Mouse (Mus musculus) thymus, adult 2 months (tissue): Measurements from ENCODE around the gene Slc25a54. TPM values are rescaled to one million over a fixed set of nuclear protein-coding genes. Genes with fewer than 3 reads are reported as not detected.

Source experiments
- DNase-seq: peaks from one replicate; pipeline ENCODE4 v3.0.0; 2021
- H3K27ac ChIP-seq: fragments of 200-500 bp; 2 replicates; pipeline ENCODE4 v1.5.1; 2012; ENCODE audit warnings: low read length, control low read depth; ENCODE audit not compliant: control insufficient read depth, insufficient read depth
- H3K27me3 ChIP-seq: fragments of 200-500 bp; 2 replicates; pipeline ENCODE4 v1.6.1; 2012; ENCODE audit warnings: mild to moderate bottlenecking, low read length, moderate library complexity, mixed read lengths; ENCODE audit not compliant: control insufficient read depth, insufficient read depth
- H3K36me3 ChIP-seq: fragments of 200-500 bp; 2 replicates; pipeline ENCODE4 v1.6.1; 2012; ENCODE audit warnings: mild to moderate bottlenecking, low read length, moderate library complexity; ENCODE audit not compliant: control insufficient read depth, insufficient read depth
- H3K4me1 ChIP-seq: fragments of 200-500 bp; replicated peaks from 2 replicates; pipeline ENCODE4 v1.6.1; 2012; ENCODE audit warnings: low read length; ENCODE audit not compliant: control insufficient read depth, insufficient read depth
- H3K4me3 ChIP-seq: fragments of 200-500 bp; 2 replicates; pipeline ENCODE4 v1.5.1; 2012; ENCODE audit warnings: mild to moderate bottlenecking, low read length, control low read depth, moderate library complexity; ENCODE audit not compliant: control insufficient read depth, insufficient read depth
- CTCF ChIP-seq: fragments of 200-500 bp; IDR thresholded peaks from 2 replicates; pipeline ENCODE4 v1.5.1; 2012; ENCODE audit warnings: mild to moderate bottlenecking, control low read depth, low read length, moderate library complexity, borderline replicate concordance; ENCODE audit not compliant: control insufficient read depth, poor library complexity, insufficient read depth; ENCODE audit errors: extremely low read depth
- POLR2A ChIP-seq: fragments of 200-500 bp; IDR thresholded peaks from 2 replicates; pipeline ENCODE4 v1.6.1; 2012; ENCODE audit warnings: mild to moderate bottlenecking, low read length, control low read depth, moderate library complexity; ENCODE audit not compliant: control insufficient read depth, poor library complexity, insufficient read depth; ENCODE audit errors: extremely low read depth
- WGBS: fragments of 180-500 bp; shearing (Covaris S2); methylation state at CpG from one replicate; pipeline ENCODE4 v1.1.7; 2018; 5-methylcytosine and 5-hydroxymethylcytosine counted together
- polyA plus RNA-seq: library from polyadenylated mRNA; depleted of rRNA; stranded (reverse); fragments of >200 nt; gene quantifications from 2 replicates; pipeline ENCODE4 v1.2.3, GENCODE M21; 2012

Slc25a54 gene
- polyA plus RNA-seq, 1 experiment = not detected

DNA sequence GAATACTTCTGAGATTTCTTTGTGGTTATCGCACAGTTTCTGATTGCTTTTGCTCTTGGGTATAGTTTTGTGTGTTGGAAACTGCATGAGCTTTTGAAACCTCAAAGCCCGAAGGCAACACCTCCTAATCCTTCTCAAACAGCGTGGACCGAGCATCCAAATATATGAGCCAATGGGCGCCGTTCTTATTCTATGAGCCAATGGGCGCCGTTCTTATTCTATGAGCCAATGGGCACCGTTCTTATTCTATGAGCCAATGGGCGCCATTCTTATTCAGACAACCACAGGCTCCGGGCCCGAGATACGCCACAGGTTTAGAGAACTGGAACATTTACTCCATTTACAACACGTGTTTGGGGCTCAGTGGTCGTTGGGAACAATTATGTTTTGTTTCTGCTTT, 53.8 kb downstream of the Slc25a54 start:
- TF ChIP-seq POLR2A (no peak), CTCF (no peak)
- WGBS = 98% methylated on average over 15 of the region's 15 CpGs
- Histone ChIP-seq H3K4me1 (no peaks in the 10 kb centered on the region), H3K4me3 (no peak overlapping the region), H3K27ac (no peak overlapping the region), H3K27me3 (no peaks in the 10 kb centered on the region), H3K36me3 (no peaks in the 10 kb centered on the region)
- DNase-seq = no peak

DNA sequence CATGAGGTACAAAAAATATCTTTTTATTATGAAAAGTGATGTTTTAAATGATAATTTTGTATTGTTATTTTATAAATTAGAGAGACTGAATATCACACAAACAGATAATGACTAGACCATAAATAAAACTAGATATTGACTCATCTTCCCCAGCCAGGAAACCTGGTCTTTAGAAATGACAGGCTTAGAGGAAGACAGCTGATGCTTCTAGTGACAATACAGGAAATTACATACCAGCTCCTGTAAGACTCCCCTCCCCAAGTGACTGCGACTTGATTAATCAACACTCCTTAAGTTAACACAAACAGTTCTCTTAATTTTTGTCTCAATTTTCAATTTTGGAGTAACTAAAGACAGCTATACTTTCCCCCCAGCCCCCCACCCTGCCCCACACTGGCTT, 55.1 kb downstream of the Slc25a54 start:
- no peak overlapping the region for H3K27ac ChIP-seq
- DNase-seq = no peak
- no peak for TF ChIP-seq POLR2A
- TF ChIP-seq CTCF = no peak
- no peaks in the 10 kb centered on the region for H3K36me3 ChIP-seq
- no peaks in the 10 kb centered on the region for H3K27me3 ChIP-seq
- H3K4me3 ChIP-seq = no peak overlapping the region
- 64% methylated on average over 1 of the region's 1 CpGs for WGBS
- H3K4me1 ChIP-seq = no peaks in the 10 kb centered on the region

DNA sequence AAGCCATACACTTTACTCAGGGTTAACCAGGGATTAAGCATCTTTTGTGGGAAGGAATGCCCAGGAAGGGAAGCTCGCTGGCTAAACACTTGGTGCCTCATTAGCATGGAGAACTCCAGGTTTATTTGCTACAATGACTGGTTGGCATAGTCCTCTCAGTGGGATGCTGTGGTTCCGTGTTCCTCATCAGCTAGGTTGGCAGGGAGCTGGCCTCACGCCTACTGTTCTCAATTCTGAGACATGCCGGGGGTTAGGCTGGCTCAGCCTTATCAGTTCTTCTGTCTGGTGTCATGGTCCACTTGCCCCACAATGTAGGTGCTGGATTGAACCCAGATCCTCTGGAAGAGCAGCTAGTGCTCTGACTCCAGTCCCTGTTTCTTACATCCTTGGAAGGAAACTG, 72.3 kb downstream of the Slc25a54 start:
- 93% methylated on average over 4 of the region's 4 CpGs for WGBS
- TF ChIP-seq CTCF (no peak), POLR2A (no peak)
- DNase-seq = no peak
- H3K27ac ChIP-seq = no peak overlapping the region
- no peaks in the 10 kb centered on the region for H3K36me3 ChIP-seq
- H3K4me3 ChIP-seq = no peak overlapping the region
- no peaks in the 10 kb centered on the region for H3K4me1 ChIP-seq
- H3K27me3 ChIP-seq = no peaks in the 10 kb centered on the region

DNA sequence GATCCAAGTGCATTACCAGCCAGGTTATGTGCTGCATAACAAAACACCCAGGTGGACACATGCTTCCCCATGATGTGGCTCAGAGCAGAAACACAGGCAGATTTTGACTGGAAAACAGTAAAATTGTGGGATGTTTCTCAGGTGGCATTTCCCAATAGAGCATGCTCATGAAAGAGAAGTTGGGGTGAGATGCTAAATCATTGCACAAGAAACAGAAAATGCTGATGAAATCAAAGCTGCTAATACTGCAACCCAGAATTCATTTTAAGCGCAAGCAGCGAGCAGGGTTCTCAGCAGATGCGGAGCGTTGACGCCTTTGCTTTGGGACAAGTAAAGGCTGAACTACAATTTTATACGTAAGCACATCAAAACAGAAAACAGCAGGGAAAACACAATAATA, 73.1 kb downstream of the Slc25a54 start:
- no peaks in the 10 kb centered on the region for H3K4me1 ChIP-seq
- H3K27me3 ChIP-seq = no peaks in the 10 kb centered on the region
- H3K4me3 ChIP-seq = no peak overlapping the region
- no peak overlapping the region for H3K27ac ChIP-seq
- WGBS = 98% methylated on average over 6 of the region's 6 CpGs
- H3K36me3 ChIP-seq = no peaks in the 10 kb centered on the region
- DNase-seq = no peak
- no peak for TF ChIP-seq CTCF
- TF ChIP-seq POLR2A = no peak

DNA sequence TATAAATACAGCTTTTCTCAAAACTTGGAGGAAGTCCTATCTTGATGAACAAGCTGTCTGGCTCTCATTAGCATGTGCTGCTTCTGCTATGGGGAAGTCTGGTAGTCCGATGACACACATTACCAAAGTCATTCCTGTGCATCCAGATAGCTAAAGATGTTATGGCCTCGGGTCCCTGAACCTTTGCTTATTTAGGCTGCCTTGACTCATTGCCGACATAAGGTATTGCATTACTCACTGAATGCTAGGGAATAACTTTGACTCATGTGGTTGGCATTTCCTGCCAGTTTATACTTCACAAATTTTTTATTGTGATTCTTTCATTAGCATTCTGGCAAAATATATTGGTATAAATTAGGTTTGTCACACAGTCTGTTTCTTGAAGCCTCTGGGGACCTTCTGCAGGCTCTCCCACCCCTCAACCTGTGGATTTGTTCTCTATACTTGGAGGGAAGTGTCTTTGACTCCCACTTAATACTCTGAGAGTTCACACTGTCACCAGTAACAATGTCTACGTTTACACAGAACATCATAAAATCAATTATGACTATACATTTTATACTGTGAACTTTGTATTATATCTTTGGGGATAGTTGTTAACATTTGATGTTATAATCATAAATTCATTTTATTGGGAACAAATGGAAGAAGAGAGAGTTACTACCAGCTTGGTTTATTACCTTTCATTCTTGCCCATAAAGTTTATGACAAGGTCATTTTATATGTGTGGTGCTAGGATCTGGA, 75.8 kb downstream of the Slc25a54 start:
- H3K27ac ChIP-seq = no peak overlapping the region
- no peaks in the 10 kb centered on the region for H3K27me3 ChIP-seq
- no peaks in the 10 kb centered on the region for H3K4me1 ChIP-seq
- TF ChIP-seq CTCF (no peak), POLR2A (no peak)
- H3K36me3 ChIP-seq = no peaks in the 10 kb centered on the region
- 90% methylated on average over 4 of the region's 4 CpGs for WGBS
- no peak for DNase-seq
- no peak overlapping the region for H3K4me3 ChIP-seq

DNA sequence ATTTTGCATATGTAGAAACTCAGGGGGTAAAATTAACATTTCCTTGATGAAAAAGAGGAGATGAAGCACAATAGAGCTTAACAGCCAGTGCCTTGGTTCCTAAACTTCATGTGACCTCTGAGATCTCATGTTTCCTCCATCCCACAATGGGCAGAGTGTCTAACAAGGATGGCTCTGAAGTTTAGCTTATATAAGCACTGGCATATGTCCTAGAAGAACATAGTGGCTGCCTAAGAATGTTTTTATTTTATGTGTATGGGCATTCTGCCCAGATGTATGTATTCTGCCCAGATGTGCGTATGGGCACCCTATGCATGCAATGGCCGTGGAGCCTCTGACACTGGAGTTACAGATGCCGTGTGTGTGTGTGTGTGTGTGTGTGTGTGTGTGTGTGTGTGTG, 77.2 kb downstream of the Slc25a54 start:
- Histone ChIP-seq H3K4me1 (no peaks in the 10 kb centered on the region), H3K4me3 (no peak overlapping the region), H3K27ac (no peak overlapping the region), H3K36me3 (no peaks in the 10 kb centered on the region), H3K27me3 (no peaks in the 10 kb centered on the region)
- TF ChIP-seq CTCF (no peak), POLR2A (no peak)
- DNase-seq = no peak
- 98% methylated on average over 3 of the region's 3 CpGs for WGBS

DNA sequence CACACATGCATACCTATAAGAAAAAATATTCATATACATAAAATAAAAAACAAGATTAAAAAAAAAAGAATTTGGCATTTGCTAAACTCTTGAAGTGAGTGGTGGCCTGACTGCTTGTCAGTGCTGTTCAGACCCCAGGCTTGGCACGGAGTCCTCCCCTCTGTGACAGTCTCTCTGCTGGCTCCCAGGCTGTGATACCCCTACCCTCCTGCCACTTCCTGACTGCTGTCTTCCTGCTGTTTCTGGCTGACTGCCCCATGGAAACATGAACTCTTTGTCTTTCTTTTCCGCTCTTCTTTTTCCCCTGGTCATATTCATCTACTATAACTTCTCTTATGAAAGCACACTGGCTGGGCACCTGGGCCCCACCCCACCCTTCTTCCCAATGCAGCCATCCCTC, 83.8 kb downstream of the Slc25a54 start:
- no peak for DNase-seq
- Histone ChIP-seq H3K4me3 (no peak overlapping the region), H3K27me3 (no peaks in the 10 kb centered on the region), H3K36me3 (no peaks in the 10 kb centered on the region), H3K27ac (no peak overlapping the region), H3K4me1 (no peaks in the 10 kb centered on the region)
- TF ChIP-seq CTCF (no peak), POLR2A (no peak)
- 82% methylated on average over 2 of the region's 2 CpGs for WGBS
